Mouse (Mus musculus): ENCODE measurements around the gene Atp6v0b.

DNA sequence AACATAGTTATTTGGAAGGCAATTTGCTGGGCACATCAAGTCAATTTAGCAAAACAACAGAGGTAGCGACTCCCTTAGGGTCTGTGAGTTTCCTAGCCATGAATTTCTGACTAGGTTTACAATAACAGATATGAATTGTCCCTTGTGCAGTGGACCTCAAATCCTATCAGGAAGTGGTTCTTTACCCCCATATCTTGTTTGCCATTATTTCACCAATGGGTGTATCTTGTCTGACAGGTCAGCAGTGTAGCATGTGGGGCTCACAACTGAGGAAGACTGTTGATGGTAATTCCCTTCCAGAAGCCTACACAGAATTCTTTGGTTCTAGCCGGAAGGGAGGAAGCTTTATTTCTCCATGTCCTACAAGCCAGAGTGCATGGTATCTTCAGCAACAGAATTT is 34.2 kb upstream of the Atp6v0b start:
- TF ChIP-seq CTCF (IDR thresholded peaks at IDR 0.05; ENCODE audit: low read depth) (no peak), EP300 (optimal IDR thresholded peaks at IDR 0.05) (no peak)
